Mouse (Mus musculus): ENCODE results near the gene Sdhc.
"Not testable (repeated sequence)": the region's sequence is repeated elsewhere in the genome, so short reads cannot be mapped to it uniquely, and the experiment has no call there.

Gene Sdhc

DNA sequence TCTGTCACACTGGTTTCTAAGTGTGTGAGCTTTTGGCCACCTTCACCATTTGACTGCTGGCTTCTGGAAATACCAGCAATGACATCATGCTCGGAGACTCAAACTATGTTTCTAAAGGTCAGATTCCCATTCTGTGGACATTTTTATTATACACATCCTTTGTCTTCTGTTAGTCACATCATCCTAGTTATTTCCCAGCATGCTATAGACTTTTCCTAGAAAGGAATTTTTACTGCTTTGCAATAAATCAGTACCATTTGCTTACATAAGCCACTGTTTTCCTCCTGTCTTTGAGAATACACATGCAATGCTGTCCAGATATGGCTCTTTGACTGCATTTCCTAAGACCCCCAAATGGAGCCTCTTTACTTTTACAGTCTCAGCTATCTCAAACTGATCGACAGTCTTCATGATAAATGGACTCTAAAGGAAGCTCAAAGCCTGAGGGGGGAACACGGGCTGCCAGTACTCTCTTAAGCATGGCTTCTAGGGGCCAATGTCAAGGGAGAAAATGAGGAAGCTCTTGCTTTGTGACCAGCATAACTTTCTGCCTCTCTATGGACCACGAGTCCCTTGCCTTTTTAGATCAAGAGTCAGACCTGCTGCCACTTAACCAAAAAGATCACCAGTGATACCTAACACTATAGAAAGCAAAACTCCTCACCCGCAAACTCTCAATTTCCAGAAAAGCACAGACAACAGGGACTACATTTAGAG is 15.4 kb upstream of the Sdhc start:
- DNase-seq = no peak

DNA sequence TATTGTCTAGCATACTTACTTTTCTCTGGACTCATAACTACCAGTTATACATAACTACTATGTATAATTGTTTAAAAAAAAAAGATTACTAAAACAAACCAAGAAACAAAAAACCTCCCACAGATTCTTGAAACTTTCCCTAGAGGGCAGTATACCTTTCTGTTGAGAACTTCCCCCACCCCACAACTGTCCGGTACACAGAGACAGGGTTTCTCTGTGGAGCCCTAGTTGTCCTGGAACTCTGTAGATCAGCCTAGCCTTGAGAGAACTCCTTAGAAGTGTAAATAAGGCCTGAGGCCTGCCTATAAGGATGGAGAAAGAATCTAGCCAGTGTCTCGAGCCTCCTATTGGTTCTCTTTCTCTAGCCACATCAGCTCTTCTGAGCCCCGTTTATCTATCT is 13.9 kb upstream of the Sdhc start:
- DNase-seq = no peak

DNA sequence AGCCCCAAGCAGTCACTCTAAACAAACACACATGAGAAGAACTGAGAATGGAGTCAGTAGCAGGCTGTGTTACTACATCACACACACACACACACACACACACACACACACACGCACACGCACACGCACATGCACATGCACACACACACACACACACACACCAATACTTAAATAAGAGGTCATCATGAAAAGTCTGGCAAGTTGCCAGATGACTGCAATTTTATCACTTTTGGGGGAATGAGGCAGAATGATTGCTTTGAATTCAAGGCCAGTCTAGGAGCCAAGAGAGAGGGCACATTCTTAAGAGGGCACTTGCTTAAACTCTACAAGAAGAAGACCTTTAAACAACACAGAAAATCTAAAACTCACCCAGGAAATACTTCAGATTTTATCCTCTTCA is 12.1 kb upstream of the Sdhc start:
- no peak for DNase-seq

DNA sequence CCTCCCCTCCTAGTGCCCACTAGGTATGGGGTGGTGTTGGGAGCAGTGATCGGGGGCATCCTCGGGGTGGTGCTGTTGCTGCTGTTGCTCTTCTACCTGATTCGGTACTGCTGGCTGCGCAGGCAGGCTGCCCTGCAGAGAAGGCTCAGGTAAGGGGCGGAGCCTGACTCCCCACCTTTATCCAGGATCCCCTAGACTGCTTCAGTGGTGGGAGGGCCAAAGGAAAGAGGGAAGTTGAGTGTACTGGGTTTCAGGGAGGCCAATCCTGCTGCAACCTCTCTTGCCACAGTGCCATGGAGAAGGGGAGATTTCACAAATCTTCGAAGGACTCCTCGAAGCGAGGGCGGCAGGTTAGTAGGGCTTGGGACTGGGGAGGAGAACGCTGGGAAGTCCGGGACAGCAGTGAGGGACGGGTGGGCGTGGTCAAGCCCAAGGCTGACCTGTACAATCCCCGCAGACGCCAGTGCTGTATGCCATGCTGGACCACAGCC is 9.1 kb upstream of the Sdhc start:
- DNase-seq = no peak

DNA sequence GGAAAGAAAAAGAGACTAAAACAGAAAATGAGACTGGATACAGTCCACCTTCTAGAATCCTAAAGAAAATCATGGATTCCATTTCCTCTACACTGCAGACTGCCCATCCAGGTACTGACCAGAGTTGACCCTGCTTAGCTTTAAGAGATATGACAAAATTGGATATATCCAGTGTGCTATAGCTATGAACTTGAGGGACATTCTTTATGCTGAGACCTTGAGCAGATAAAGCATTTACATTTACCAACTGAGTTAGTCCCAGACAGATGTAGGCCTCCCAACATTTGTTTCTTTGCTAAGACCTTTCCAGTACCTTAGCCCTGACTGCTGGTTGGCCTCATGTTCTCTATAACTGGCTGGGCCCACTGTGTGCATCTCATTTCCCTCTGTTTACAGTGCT is 7.6 kb upstream of the Sdhc start:
- no peak for DNase-seq

DNA sequence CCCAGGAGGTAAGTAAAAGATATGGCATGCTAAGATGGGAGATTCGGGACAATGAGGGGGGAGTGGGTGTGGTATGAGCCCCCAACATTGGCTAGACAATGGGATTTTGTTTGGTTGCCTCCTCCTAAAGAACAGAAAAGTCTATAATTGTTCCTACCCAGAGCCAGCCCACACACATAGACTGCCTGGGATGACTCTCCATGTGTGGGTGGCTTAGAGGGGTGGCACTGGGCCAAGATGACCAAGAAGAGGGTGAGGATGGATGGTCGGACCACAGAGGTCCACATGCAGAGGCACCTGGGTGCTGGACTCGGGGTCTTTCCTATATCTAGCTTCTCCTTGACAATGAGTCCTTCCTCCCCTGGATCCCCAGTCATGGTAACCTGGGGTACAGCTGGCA is 6.2 kb upstream of the Sdhc start:
- DNase-seq = no peak

DNA sequence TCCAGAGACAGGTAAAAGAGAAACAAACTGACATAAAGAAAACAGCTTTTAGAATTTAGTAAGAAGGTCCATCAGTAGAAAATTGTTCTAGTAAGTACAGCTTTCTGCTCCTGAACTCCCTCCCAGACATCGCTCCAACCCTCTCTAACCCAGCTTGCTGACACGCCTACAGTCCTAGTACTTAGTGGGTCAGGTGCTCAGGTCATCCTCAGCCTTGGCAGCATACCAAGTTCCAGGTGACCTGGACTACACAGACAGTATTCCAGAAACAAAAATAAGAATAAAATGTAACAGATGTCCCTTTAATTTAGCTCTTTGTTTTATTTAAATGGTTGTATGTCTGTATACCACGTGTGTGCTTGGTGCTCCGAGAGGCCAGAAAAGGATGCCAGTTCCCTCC is 1.6 kb upstream of the Sdhc start:
- DNase-seq = no peak

DNA sequence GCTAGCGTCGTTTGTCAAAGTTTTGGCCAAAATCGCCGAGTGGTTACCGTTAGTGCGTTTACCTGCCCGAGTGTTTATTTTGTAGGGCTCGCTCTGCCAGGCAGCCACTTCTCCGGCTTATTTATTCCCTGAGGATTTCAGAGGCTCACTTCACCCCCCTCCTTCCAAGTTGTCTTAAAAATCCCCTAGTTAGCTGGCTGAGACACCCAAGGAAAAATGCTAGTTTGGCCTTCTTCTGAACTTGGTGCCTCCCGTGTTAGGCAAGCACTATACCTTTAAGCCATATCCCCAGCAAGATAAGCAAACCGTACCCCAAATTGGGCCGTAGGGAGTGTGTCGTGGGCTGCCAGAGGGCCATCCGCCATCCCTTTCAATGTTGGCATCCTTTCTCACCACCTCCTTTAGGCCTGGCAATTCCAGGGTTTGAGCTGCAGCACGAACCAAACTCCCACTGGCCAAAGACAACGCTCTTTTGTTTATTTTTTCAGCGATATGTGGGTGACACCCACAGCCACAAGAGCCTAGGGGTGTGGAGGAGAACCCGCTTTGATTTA is 512 bp upstream of the Sdhc start:
- no peak for DNase-seq

DNA sequence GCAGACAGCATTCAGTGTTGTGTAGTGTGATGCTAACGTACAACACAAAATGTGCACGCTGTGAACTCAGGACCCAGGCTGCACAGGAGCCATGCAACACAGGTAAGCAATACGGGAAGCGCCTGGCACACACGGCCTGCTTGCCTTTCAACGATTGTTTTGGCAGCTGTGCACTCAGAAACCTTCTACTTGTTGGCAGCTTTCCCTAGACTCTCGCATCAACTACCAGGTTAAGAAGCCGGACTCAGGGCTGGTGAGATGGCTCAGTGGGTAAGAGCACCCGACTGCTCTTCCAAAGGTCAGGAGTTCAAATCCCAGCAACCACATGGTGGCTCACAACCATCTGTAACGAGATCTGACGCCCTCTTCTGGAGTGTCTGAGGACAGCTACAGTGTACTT is 7.4 kb downstream of the Sdhc start:
- DNase-seq = not testable (repeated sequence)

DNA sequence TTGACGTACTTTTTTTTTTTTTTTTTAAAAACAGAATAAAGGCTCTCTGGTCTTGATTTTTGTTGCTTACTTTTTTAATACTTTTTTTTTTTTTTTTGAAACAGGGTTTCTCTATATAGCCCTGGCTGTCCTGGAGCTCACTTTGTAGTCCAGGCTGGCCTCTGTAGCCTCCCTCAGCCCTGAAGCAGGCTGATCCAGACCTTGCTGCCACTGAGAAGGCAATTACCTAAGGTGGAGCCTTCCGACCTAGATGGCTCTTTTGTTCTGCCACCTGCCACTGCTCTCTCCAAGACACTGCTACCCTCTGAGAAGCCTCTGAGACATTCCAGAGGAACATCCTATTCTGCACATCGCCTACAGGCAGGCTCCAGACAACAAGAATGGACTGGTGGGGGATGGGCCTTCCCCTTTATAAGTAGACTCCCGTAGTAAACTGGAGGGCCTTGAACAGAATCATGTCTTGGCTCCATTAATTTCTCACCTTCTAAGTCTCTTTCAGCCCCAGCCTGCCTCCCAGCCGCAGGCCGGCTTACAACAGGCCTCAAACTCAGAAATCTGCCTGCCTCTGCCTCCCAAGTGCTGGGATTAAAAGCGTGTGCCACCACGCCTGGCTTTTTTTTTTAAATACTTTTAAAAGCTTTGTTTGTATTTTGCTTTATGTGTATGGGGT is 12.8 kb downstream of the Sdhc start:
- DNase-seq = not testable (repeated sequence)

DNA sequence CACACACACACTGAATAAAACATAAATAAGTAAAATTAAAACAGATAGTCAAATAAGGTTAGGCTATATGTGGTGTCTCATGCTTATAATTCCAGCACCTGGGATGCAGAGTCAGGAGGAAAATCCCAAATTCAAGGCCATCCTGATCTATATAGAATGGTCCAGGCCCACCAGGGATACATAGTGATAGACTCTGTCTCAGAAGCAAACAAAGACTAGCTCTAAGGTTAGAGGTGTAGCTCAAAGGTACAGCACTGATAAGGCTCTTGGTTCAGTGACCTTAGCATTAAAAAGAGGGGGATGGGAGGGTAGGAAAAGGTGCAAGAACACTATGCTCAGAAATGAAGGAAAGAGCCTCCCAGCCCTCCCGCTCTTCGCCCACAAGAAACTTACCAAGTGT is 14.8 kb downstream of the Sdhc start:
- no peak for DNase-seq

DNA sequence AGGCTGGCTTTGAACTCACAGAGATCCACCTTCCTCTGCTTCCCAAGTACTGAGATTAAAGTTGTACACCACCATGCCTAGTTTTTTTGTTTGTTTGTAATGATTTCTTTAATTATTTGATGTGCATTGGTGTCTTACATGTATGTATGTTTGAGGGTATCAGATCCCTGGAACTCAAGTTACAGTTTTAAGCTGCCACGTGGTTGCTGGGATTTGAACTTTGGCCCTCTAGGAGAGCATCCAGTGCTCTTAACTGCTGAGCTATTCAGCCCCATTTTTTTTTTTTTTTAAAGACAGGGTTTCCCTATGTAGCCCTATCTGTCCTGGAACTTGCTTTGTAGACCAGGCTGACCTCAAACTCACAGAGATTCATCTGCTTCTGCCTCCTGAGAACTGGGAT is 19.4 kb downstream of the Sdhc start:
- DNase-seq = no peak

DNA sequence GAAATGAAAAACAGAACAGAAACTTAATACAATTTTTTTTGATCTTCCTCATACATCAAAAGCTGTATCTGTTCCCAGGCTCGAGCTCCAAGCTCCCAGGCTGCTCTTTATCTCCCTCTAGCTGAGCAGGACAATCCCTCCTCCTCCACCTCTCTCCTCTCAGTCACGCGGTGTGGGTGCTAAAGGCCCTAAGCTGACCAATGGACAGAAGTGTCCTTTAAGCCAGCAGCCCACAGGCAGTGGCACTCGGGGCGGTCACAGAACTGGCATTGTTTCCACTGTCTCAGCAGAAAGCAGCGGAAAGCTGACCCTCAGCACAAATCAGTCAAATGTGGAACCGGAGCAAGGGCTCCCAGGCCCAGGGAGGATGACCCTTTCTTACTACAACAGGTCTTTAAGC is 21.2 kb downstream of the Sdhc start:
- peak in 1 of 2 experiments; percentile 8 for DNase-seq

DNA sequence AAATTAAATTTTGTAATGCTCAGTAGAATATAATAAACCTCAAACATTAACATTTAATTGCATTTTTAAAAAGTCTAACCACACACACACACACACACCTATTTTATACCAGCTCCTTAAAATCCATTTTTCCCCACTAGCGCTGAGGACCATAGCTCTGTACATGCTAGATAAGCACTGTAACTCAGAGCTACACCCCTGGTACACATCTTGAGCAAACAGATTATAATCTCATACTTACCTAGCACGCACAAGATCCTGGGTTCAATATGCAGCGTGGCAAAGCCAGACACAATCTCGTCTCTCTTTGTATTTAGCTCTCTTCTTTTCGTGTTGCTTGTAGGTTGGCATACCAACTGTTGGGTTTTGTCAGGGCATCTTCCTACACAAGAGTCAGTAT is 26.0 kb downstream of the Sdhc start:
- no peak for DNase-seq

DNA sequence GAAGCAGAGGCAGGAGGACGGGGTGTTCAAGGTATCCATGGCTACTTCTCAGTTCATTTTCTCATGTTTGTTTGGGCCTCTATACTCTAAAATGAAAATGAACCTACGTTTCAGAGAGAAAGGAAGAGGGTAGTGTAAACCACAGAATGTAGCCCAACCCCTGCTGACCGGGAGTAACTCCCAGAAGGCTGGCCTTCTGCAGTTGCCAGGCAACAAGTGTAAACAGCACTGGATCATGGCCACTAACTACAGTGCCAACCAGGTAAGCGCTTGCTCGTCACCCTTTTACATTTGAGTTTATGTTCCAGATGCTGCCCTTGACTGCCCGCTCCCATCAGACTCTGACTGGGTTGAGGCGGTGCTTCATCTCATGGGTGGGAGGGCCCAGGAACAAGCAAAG is 27.5 kb downstream of the Sdhc start:
- DNase-seq = no peak

DNA sequence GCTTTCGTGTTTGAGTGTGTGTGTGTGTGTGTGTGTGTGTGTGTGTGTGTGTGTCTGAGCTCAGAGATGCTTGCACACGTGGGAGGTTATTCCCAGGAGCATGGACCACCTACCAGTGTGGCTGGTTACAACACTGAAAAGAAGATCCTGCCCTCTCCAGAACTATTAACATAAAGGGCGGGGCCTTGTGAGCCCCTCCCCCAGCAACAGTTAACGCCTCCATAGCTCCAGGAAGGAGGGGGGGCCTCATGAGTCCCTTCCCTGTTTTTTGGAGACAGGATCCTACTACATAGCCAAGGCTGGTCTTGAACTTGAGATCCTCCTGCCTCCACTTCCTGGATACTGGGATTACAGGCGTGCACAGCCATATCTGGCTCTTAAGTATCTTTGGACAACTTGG is 28.6 kb downstream of the Sdhc start:
- DNase-seq = no peak

DNA sequence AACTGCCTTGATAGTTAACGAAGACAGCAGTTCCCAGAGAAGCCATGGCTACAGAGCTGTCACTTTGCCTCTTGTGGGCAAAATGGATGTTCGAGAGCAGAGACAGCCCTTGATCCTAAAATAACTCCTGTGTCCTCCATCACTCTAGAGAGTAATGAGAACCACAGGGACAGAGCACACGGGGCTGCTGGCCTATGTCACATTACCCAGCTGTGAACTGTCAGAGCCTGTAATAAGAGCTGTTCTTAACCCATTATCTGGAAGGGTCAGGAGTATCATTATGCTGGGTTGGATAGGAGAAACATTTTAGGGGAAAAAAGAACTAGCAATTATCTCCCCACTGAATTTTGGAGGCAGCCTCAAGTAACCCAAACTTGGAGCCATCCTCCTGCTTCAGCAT is 29.5 kb downstream of the Sdhc start:
- no peak for DNase-seq

DNA sequence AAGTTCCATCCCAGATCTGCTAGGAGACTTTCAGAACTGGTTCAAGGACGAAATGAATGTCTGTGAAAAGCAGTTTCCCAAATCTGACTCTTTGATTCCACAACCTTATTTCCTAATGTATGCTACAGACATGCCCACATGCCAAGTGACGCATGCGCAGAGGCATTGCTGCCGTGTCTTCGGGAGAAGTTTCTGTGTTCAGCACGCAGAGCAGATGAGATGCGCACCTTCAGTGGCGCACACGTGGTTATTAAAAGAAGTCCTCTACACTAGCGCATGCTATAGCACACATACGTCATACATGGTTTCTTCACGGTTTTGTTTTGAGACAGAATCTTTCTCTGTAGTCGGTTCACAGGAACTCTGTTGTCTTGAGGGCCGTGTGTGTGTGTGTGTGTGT is 31.0 kb downstream of the Sdhc start:
- DNase-seq = no peak

DNA sequence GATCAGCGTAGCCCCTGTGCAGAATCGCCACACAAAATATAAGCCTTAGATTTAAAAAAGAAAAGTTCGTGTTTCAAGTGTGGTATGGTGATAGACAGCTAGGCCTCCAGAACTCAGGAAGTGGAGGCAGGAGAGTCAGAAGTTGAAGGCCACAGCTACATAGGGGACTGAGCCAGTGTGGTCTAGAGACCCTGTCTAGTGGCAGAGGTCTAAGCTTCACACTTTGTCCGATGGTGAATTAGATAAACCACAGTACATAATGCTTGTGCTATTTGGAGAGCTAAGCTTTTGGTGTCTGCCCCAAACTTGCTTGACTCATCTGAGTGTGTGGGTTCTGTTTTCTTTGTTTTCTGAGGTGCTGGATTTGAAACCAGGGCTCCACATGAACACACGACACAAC is 31.4 kb downstream of the Sdhc start:
- no peak for DNase-seq

DNA sequence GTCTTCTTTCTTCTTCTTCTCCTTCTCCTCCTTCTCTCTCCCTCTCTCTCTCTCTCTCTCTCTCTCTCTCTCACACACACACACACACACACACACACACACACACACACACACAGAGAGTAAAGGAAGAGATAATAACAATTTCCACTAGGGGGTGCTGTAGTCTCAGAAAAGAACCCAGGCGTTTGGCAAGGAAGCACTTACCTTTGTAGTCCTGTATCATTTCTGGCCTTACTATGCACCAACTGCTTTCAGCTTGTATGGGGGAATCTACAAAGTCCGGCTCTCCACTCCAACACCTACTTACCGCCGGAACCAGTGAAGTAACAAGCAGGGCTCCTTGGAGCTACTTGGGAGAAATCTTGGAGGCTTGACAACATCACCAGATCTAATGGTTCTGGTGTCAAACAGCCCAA is 32.1 kb downstream of the Sdhc start:
- peak in 1 of 2 experiments; percentile 34 for DNase-seq

DNA sequence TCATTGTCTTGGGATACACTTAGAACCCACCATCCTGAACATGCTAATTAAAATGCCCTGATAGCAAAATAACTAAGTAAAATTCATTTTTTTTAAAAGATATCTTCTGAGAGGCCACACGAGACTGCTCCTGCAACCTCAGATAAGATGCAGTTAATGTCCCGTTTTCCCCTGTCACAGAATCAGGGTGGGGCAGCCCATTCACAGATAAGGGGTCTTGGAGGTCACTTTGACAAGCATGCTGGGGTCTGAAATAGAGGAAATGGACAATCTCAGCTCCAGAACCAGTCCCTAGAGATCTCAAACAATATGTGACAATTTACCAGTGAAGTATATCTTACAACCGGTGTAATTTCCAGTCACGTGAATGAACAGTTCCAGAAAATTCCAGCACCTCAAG is 34.1 kb downstream of the Sdhc start:
- no peak for DNase-seq

DNA sequence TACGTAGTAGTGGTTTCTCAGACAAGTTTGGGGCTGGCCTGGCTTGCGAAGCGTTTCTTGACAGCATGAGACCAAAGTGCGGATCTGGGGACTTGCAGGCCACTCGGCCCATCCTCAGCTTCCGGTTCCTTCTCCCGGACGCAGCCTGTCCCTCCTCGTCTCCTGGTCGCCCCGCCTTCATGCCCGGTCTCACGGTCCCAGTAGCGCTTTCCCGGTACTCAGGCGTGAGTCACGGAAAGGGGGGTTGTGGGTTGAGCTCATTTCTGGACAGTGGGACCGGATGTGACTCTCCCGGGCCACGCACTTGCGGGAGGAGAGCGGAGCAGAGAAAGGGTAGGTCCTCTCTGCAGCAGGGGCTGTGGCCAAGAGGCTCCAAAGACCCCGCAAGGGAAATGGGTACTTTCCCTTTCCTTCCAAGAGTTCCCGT is 36.5 kb downstream of the Sdhc start, which contains the start of gene Cfap126:
Gene Cfap126 (plus strand): TSS at position 46 of the 427 bp plus-strand sequence.
- DNase-seq = peak; percentile 50 to 55

DNA sequence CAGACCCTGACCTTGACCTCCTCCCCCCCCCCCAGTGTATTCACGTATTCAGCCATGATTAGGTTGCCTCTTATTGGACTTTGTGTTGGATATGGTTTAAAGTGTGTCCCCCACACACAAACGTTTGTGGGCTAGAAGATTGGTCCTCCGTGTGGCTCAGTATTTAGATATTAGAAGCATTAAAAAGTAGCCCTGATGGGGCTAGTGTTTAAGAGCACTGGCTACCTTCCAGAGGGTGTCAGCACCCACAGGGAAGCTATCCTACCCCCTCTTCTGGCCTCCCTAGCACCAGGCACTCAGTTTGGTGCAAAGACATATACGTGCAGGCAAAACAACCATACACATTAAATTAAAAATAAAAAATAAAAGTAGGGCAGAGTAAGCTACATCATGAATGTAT is 37.4 kb downstream of the Sdhc start:
- no peak for DNase-seq
